Mouse (Mus musculus): ENCODE data around the gene Myo1g. TPM values are rescaled to one million over a fixed set of nuclear protein-coding genes. Genes with fewer than 3 reads are reported as not detected.
A peak's percentile ranks its signal among the peaks of the same experiment; 100 is the strongest.

Gene Myo1g
- total and polyA plus RNA-seq, 2 experiments from 2014 or later = 0.39 to 0.68 TPM

- no peak for TF ChIP-seq CTCF (IDR thresholded peaks at IDR 0.05; ENCODE audit: low read depth)
- ATAC-seq = 0 out of 2 replicates have a peak, but pooled peaks have one; percentile 40
- H3K9me3 ChIP-seq (ENCODE audit: low read length) = no peaks in the 10 kb centered on the region
- no peak overlapping the region for H3K27ac ChIP-seq
- no peak overlapping the region for H3K9ac ChIP-seq (replicated peaks; ENCODE audit: low read length)
- H3K4me1 ChIP-seq (ENCODE audit: insufficient read depth, low read length) = no peaks in the 10 kb centered on the region
- H3K36me3 ChIP-seq (ENCODE audit: insufficient read depth, low read length) = no peaks in the 10 kb centered on the region
- 78% methylated on average over 6 of the region's 6 CpGs for WGBS
- no peak overlapping the region for H3K4me2 ChIP-seq (ENCODE audit: low read depth, low read length)
- H3K4me3 ChIP-seq (ENCODE audit: low read length) = no peak overlapping the region
- no peaks in the 10 kb centered on the region for H3K27me3 ChIP-seq (ENCODE audit: insufficient read depth, low read length)
- no peak for DNase-seq (ENCODE audit: low spot score)
Measured at GRCm38 (mm10) chr11:6562359-6562758, 41.6 kb upstream of the Myo1g start.

- no peak for ATAC-seq
- TF ChIP-seq CTCF (IDR thresholded peaks at IDR 0.05; ENCODE audit: low read depth) = no peak
- no peaks in the 10 kb centered on the region for H3K9me3 ChIP-seq (ENCODE audit: low read length)
- H3K9ac ChIP-seq (replicated peaks; ENCODE audit: low read length) = no peak overlapping the region
- DNase-seq (ENCODE audit: low spot score) = no peak
- no peaks in the 10 kb centered on the region for H3K27me3 ChIP-seq (ENCODE audit: insufficient read depth, low read length)
- no peak overlapping the region for H3K4me2 ChIP-seq (ENCODE audit: low read depth, low read length)
- no peak overlapping the region for H3K27ac ChIP-seq
- no peaks in the 10 kb centered on the region for H3K36me3 ChIP-seq (ENCODE audit: insufficient read depth, low read length)
- no peaks in the 10 kb centered on the region for H3K4me1 ChIP-seq (ENCODE audit: insufficient read depth, low read length)
- H3K4me3 ChIP-seq (ENCODE audit: low read length) = no peak overlapping the region
- WGBS = 93% methylated on average over 4 of the region's 4 CpGs
Measured at GRCm38 (mm10) chr11:6561474-6561873, 40.7 kb upstream of the Myo1g start.

GRCm38 (mm10) chr11:6560655-6561360 is 40.0 kb upstream of the Myo1g start:
- TF ChIP-seq CTCF (IDR thresholded peaks at IDR 0.05; ENCODE audit: low read depth) = no peak
- H3K4me3 ChIP-seq (ENCODE audit: low read length) = no peak overlapping the region
- H3K4me2 ChIP-seq (ENCODE audit: low read depth, low read length) = no peak overlapping the region
- H3K4me1 ChIP-seq (ENCODE audit: insufficient read depth, low read length) = no peaks in the 10 kb centered on the region
- H3K27ac ChIP-seq = no peak overlapping the region
- 85% methylated on average over 13 of the region's 13 CpGs for WGBS
- DNase-seq (ENCODE audit: low spot score) = no peak
- no peaks in the 10 kb centered on the region for H3K36me3 ChIP-seq (ENCODE audit: insufficient read depth, low read length)
- no peaks in the 10 kb centered on the region for H3K9me3 ChIP-seq (ENCODE audit: low read length)
- H3K9ac ChIP-seq (replicated peaks; ENCODE audit: low read length) = no peak overlapping the region
- ATAC-seq = no peak
- no peaks in the 10 kb centered on the region for H3K27me3 ChIP-seq (ENCODE audit: insufficient read depth, low read length)

- H3K27me3 ChIP-seq (ENCODE audit: insufficient read depth, low read length) = no peaks in the 10 kb centered on the region
- no peaks in the 10 kb centered on the region for H3K9me3 ChIP-seq (ENCODE audit: low read length)
- no peak overlapping the region for H3K4me2 ChIP-seq (ENCODE audit: low read depth, low read length)
- no peaks in the 10 kb centered on the region for H3K36me3 ChIP-seq (ENCODE audit: insufficient read depth, low read length)
- 95% methylated on average over 2 of the region's 2 CpGs for WGBS
- DNase-seq (ENCODE audit: low spot score) = no peak
- H3K9ac ChIP-seq (replicated peaks; ENCODE audit: low read length) = no peak overlapping the region
- no peak for TF ChIP-seq CTCF (IDR thresholded peaks at IDR 0.05; ENCODE audit: low read depth)
- no peaks in the 10 kb centered on the region for H3K4me1 ChIP-seq (ENCODE audit: insufficient read depth, low read length)
- no peak for ATAC-seq
- H3K27ac ChIP-seq = no peak overlapping the region
- H3K4me3 ChIP-seq (ENCODE audit: low read length) = no peak overlapping the region
Measured at GRCm38 (mm10) chr11:6559996-6560395, 39.2 kb upstream of the Myo1g start.

- ATAC-seq (no peak), DNase-seq (ENCODE audit: low spot score) (no peak)
- 92% methylated on average over 3 of the region's 3 CpGs for WGBS
- no peak overlapping the region for H3K4me2 ChIP-seq (ENCODE audit: low read depth, low read length)
- H3K4me3 ChIP-seq (ENCODE audit: low read length) = no peak overlapping the region
- H3K36me3 ChIP-seq (ENCODE audit: insufficient read depth, low read length) = no peaks in the 10 kb centered on the region
- H3K9me3 ChIP-seq (ENCODE audit: low read length) = no peaks in the 10 kb centered on the region
- H3K4me1 ChIP-seq (ENCODE audit: insufficient read depth, low read length) = no peaks in the 10 kb centered on the region
- TF ChIP-seq CTCF (IDR thresholded peaks at IDR 0.05; ENCODE audit: low read depth) = no peak
- H3K9ac ChIP-seq (replicated peaks; ENCODE audit: low read length) = no peak overlapping the region
- no peak overlapping the region for H3K27ac ChIP-seq
- no peaks in the 10 kb centered on the region for H3K27me3 ChIP-seq (ENCODE audit: insufficient read depth, low read length)
Measured at GRCm38 (mm10) chr11:6558234-6558633, 37.5 kb upstream of the Myo1g start.

GRCm38 (mm10) chr11:6550201-6550600 is 29.4 kb upstream of the Myo1g start:
- no peak for ATAC-seq
- H3K27ac ChIP-seq = no peak overlapping the region
- 97% methylated on average over 3 of the region's 3 CpGs for whole genome bisulfite sequencing
- no peaks in the 10 kb centered on the region for H3K27me3 ChIP-seq (ENCODE audit: insufficient read depth, low read length)
- no peaks in the 10 kb centered on the region for H3K36me3 ChIP-seq (ENCODE audit: insufficient read depth, low read length)
- no peak for TF ChIP-seq CTCF (IDR thresholded peaks at IDR 0.05; ENCODE audit: low read depth)
- H3K4me3 ChIP-seq (ENCODE audit: low read length) = no peak overlapping the region
- H3K4me1 ChIP-seq (ENCODE audit: insufficient read depth, low read length) = peaks cover 8% of the 10 kb centered on the region
- no peaks in the 10 kb centered on the region for H3K9me3 ChIP-seq (ENCODE audit: low read length)
- no peak for DNase-seq (ENCODE audit: low spot score)
- no peak overlapping the region for H3K9ac ChIP-seq (replicated peaks; ENCODE audit: low read length)
- H3K4me2 ChIP-seq (ENCODE audit: low read depth, low read length) = no peak overlapping the region

GRCm38 (mm10) chr11:6549770-6550169 is 29.0 kb upstream of the Myo1g start:
- H3K9ac ChIP-seq (replicated peaks; ENCODE audit: low read length) = no peak overlapping the region
- no peak for TF ChIP-seq CTCF (IDR thresholded peaks at IDR 0.05; ENCODE audit: low read depth)
- H3K27me3 ChIP-seq (ENCODE audit: insufficient read depth, low read length) = no peaks in the 10 kb centered on the region
- H3K4me2 ChIP-seq (ENCODE audit: low read depth, low read length) = no peak overlapping the region
- no peak overlapping the region for H3K27ac ChIP-seq
- ATAC-seq = no peak
- peaks cover 8% of the 10 kb centered on the region for H3K4me1 ChIP-seq (ENCODE audit: insufficient read depth, low read length)
- no peak for DNase-seq (ENCODE audit: low spot score)
- no peaks in the 10 kb centered on the region for H3K9me3 ChIP-seq (ENCODE audit: low read length)
- no peak overlapping the region for H3K4me3 ChIP-seq (ENCODE audit: low read length)
- 85% methylated on average over 2 of the region's 2 CpGs for WGBS
- H3K36me3 ChIP-seq (ENCODE audit: insufficient read depth, low read length) = no peaks in the 10 kb centered on the region
